Mouse (Mus musculus) heart, adult 2 months (tissue): ENCODE results near the gene Agpat1. TPM values are rescaled to one million over a fixed set of nuclear protein-coding genes. Genes with fewer than 3 reads are reported as not detected.

Source experiments
- DNase-seq, 2 experiments: peaks; one replicate each; pipeline ENCODE4 v3.0.0; 2021
- H3K27ac ChIP-seq: fragments of 200-600 bp; 2 replicates; pipeline ENCODE4 v1.8.1; 2022
- H3K27me3 ChIP-seq: fragments of 200-500 bp; 2 replicates; pipeline ENCODE4 v1.6.1; 2012; ENCODE audit warnings: mild to moderate bottlenecking, low read length, inconsistent platforms, mixed read lengths; ENCODE audit not compliant: control insufficient read depth, insufficient read depth
- H3K36me3 ChIP-seq: fragments of 200-500 bp; 2 replicates; pipeline ENCODE4 v1.6.1; 2012; ENCODE audit warnings: low read length, inconsistent platforms; ENCODE audit not compliant: control insufficient read depth, insufficient read depth
- H3K4me1 ChIP-seq: fragments of 200-500 bp; 2 replicates; pipeline ENCODE4 v1.6.1; 2011; ENCODE audit warnings: low read length; ENCODE audit not compliant: control insufficient read depth, insufficient read depth
- H3K4me3 ChIP-seq: fragments of 200-600 bp; 2 replicates; pipeline ENCODE4 v1.8.1; 2022
- H3K79me2 ChIP-seq: fragments of 200-500 bp; replicated peaks from 2 replicates; pipeline ENCODE4 v1.6.1; 2012; ENCODE audit warnings: mild to moderate bottlenecking, inconsistent platforms, low read length, moderate library complexity, mixed read lengths; ENCODE audit not compliant: control insufficient read depth, insufficient read depth
- H3K9ac ChIP-seq: fragments of 200-500 bp; 2 replicates; pipeline ENCODE4 v1.6.1; 2012; ENCODE audit warnings: low read depth, mild to moderate bottlenecking, control low read depth, inconsistent platforms, low read length, mixed read lengths
- CTCF ChIP-seq: fragments of 200-600 bp; IDR thresholded peaks from 2 replicates; pipeline ENCODE4 v1.8.1; 2022; ENCODE audit warnings: antibody characterized with exemption, mild to moderate bottlenecking, moderate library complexity
- EP300 ChIP-seq: fragments of 200-500 bp; IDR thresholded peaks from 2 replicates; pipeline ENCODE4 v1.6.1; 2011; ENCODE audit warnings: low read depth, low read length, control low read depth; ENCODE audit not compliant: insufficient read depth
- POLR2A ChIP-seq: fragments of 200-500 bp; IDR thresholded peaks from 2 replicates; pipeline ENCODE4 v1.6.1; 2011; ENCODE audit warnings: mild to moderate bottlenecking, low read depth, low read length, control low read depth; ENCODE audit not compliant: insufficient read depth
- WGBS: fragments of 180-500 bp; shearing (Covaris S2); methylation state at CpG from one replicate; pipeline ENCODE4 v1.1.7; 2018; 5-methylcytosine and 5-hydroxymethylcytosine counted together
- intact Hi-C: fragments of 180-260 bp; cut with DNase I; formaldehyde crosslinking; loops from one replicate; pipeline ENCODE4 v1.15.1; 2025
- polyA plus RNA-seq: library from polyadenylated mRNA; depleted of rRNA; stranded (reverse); fragments of >200 nt; gene quantifications from 2 replicates; pipeline ENCODE4 v1.2.3, GENCODE M21; 2012; rRNA removed
- total RNA-seq, 2 experiments: library from RNA; stranded (reverse); gene quantifications; 2 replicates each; pipeline ENCODE4 v1.2.3; 2021

Gene Agpat1
- total and polyA plus RNA-seq, 3 experiments = 64.8 to 178 (median 68.9) TPM

- Histone ChIP-seq H3K4me3 (peak overlapping the region; percentile 44), H3K27me3 (no peaks in the 10 kb centered on the region), H3K4me1 (peaks cover 27% of the 10 kb centered on the region), H3K27ac (peak overlapping the region; percentile 85), H3K9ac (peak overlapping the region; percentile 28), H3K36me3 (no peaks in the 10 kb centered on the region), H3K79me2 (no peaks in the 10 kb centered on the region)
- DNase-seq = peak; percentile 67 to 69
- intact Hi-C loops = no loop called here
- WGBS = 33% methylated on average over 11 of the region's 11 CpGs
- no peak for TF ChIP-seq CTCF
- peak; percentile 70 for TF ChIP-seq POLR2A
- no peak for TF ChIP-seq EP300
Observed at GRCm38 (mm10) chr17:34660259-34660820, 56.3 kb downstream of the Agpat1 start.

- intact Hi-C loops = loop anchor here (1.0 kb wide), 1 partner anchor 20 kb away; no protein-coding TSS in a partner anchor
- Histone ChIP-seq H3K27ac (peak overlapping the region; percentile 85), H3K9ac (peak overlapping the region; percentile 28), H3K4me1 (peaks cover 21% of the 10 kb centered on the region), H3K27me3 (no peaks in the 10 kb centered on the region), H3K36me3 (no peaks in the 10 kb centered on the region), H3K79me2 (no peaks in the 10 kb centered on the region), H3K4me3 (peak overlapping the region; percentile 44)
- TF ChIP-seq CTCF (no peak), POLR2A (peak; percentile 69; the same call in 1 of the 2 replicates), EP300 (peak; percentile 57; the same call in 1 of the 2 replicates)
- WGBS = 2% methylated on average over 19 of the region's 19 CpGs
- peak; percentile 79 to 86 for DNase-seq
Observed at GRCm38 (mm10) chr17:34661121-34661591, 57.1 kb downstream of the Agpat1 start.

GRCm38 (mm10) chr17:34662468-34662867, 58.4 kb downstream of the Agpat1 start:
- no peak for DNase-seq

DNA sequence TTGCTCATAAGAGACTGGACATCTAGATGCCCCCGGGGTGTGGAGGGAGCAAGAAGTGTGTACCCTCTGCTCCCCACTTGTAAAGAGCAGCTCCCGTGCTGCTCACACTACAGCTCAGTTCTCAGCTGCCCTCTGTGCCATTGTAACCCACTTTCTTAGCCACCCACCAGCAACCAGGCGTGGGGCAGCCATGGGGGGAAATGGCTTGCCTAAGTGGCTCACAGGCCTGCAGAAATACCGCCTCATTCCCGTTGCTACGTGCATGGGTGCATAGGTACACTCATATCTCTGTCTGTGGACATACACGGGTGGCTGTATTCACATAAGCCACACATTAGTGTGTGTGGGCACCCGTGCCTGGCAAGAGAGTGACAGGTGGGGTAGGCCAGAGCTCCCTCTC, 58.9 kb downstream of the Agpat1 start:
- H3K36me3 ChIP-seq = no peaks in the 10 kb centered on the region
- H3K27me3 ChIP-seq = no peaks in the 10 kb centered on the region
- no peak overlapping the region for H3K9ac ChIP-seq
- no peak overlapping the region for H3K4me3 ChIP-seq
- WGBS = 86% methylated on average over 8 of the region's 8 CpGs
- peaks cover 13% of the 10 kb centered on the region for H3K4me1 ChIP-seq
- peak overlapping the region; percentile 18; the same call in 1 of the 2 replicates for H3K27ac ChIP-seq
- no peak for TF ChIP-seq POLR2A
- TF ChIP-seq CTCF = no peak
- no peak for TF ChIP-seq EP300
- no peak for DNase-seq
- intact Hi-C loops = no loop called here
- no peaks in the 10 kb centered on the region for H3K79me2 ChIP-seq

More at GRCm38 (mm10) chr17:34662468-34662867, 58.4 kb downstream of the Agpat1 start:
- Histone ChIP-seq H3K4me1 (peaks cover 14% of the 10 kb centered on the region), H3K4me3 (no peak overlapping the region), H3K9ac (no peak overlapping the region), H3K27me3 (no peaks in the 10 kb centered on the region), H3K36me3 (no peaks in the 10 kb centered on the region), H3K27ac (peak overlapping the region; percentile 18; the same call in 1 of the 2 replicates), H3K79me2 (no peaks in the 10 kb centered on the region)
- TF ChIP-seq POLR2A (no peak), EP300 (no peak), CTCF (no peak)
- 72% methylated on average over 1 of the region's 1 CpGs for WGBS
- intact Hi-C loops = no loop called here

Other genes with a start within 250 kb of the Agpat1 start
- gene Btnl2, start 249.4 kb upstream of the Agpat1 start, total RNA-seq = under 1 TPM; 0.41 to 0.44 TPM
- 0.26 and 0.31 TPM in 2 replicates for gene Btnl2, start 249.4 kb upstream of the Agpat1 start, polyA plus RNA-seq
- gene Btnl1, start 227.1 kb upstream of the Agpat1 start, total RNA-seq = not detected
- not detected in 2 replicates for gene Btnl1, start 227.1 kb upstream of the Agpat1 start, polyA plus RNA-seq
- gene BC051142, start 205.4 kb upstream of the Agpat1 start, total RNA-seq = not detected
- 0.94 and 1.1 TPM in 2 replicates for gene BC051142, start 205.4 kb upstream of the Agpat1 start, polyA plus RNA-seq
- gene Btnl4, start 126.9 kb upstream of the Agpat1 start, total RNA-seq = not detected
- not detected in 2 replicates for gene Btnl4, start 126.9 kb upstream of the Agpat1 start, polyA plus RNA-seq
- gene Btnl6, start 86.9 kb upstream of the Agpat1 start, total RNA-seq = not detected
- gene Btnl6, start 86.9 kb upstream of the Agpat1 start, polyA plus RNA-seq = not detected in 2 replicates
- 10 to 100 TPM; 30.4 to 32.3 TPM for gene Notch4, start 40.0 kb upstream of the Agpat1 start, total RNA-seq
- gene Notch4, start 40.0 kb upstream of the Agpat1 start, polyA plus RNA-seq = 21.4 and 24.8 TPM in 2 replicates
- 1 to 10 TPM; 3.9 to 5.2 TPM for gene Gpsm3, start 14.5 kb upstream of the Agpat1 start, total RNA-seq
- 4.4 and 6.4 TPM in 2 replicates for gene Gpsm3, start 14.5 kb upstream of the Agpat1 start, polyA plus RNA-seq
- gene Pbx2, start 13.0 kb upstream of the Agpat1 start, total RNA-seq = 10 to 100 TPM; 16.1 to 18.4 TPM
- 22.1 and 28.3 TPM in 2 replicates for gene Pbx2, start 13.0 kb upstream of the Agpat1 start, polyA plus RNA-seq
- gene Ager, start 6.4 kb upstream of the Agpat1 start, total RNA-seq = under 1 TPM; 0.14 to 0.18 TPM
- 0.38 and 2.2 TPM in 2 replicates for gene Ager, start 6.4 kb upstream of the Agpat1 start, polyA plus RNA-seq
- 10 to 100 TPM; 37.6 to 40.4 TPM for gene Rnf5, start 572 bp upstream of the Agpat1 start, total RNA-seq
- 71.7 and 92.2 TPM in 2 replicates for gene Rnf5, start 572 bp upstream of the Agpat1 start, polyA plus RNA-seq
- gene Egfl8, start 11.7 kb downstream of the Agpat1 start, total RNA-seq = 1 to 10 TPM; 1.2 to 1.8 TPM
- gene Egfl8, start 11.7 kb downstream of the Agpat1 start, polyA plus RNA-seq = 2.4 and 3.4 TPM in 2 replicates
- 10 to 100 TPM; 53.0 to 63.9 TPM for gene Ppt2, start 24.2 kb downstream of the Agpat1 start, total RNA-seq
- 50.5 and 55.7 TPM in 2 replicates for gene Ppt2, start 24.2 kb downstream of the Agpat1 start, polyA plus RNA-seq
- gene Prrt1, start 25.3 kb downstream of the Agpat1 start, total RNA-seq = 1 to 10 TPM in 1 of 2 experiments, under 1 TPM in 1; 0.86 to 1.4 TPM
- gene Prrt1, start 25.3 kb downstream of the Agpat1 start, polyA plus RNA-seq = 2.7 and 7.0 TPM in 2 replicates
- gene Fkbpl, start 40.5 kb downstream of the Agpat1 start, total RNA-seq = 1 to 10 TPM; 7.9 TPM
- gene Fkbpl, start 40.5 kb downstream of the Agpat1 start, polyA plus RNA-seq = 4.0 and 8.8 TPM in 2 replicates
- gene Atf6b, start 42.9 kb downstream of the Agpat1 start, total RNA-seq = 10 to 100 TPM; 15.3 to 18.4 TPM
- 25.3 and 27.4 TPM in 2 replicates for gene Atf6b, start 42.9 kb downstream of the Agpat1 start, polyA plus RNA-seq
- gene Tnxb, start 66.3 kb downstream of the Agpat1 start, total RNA-seq = 10 to 100 TPM; 28.5 to 28.8 TPM
- 27.3 and 32.7 TPM in 2 replicates for gene Tnxb, start 66.3 kb downstream of the Agpat1 start, polyA plus RNA-seq
- 10 to 100 TPM; 16.8 to 19.7 TPM for gene C4b, start 139.6 kb downstream of the Agpat1 start, total RNA-seq
- 18.0 and 26.6 TPM in 2 replicates for gene C4b, start 139.6 kb downstream of the Agpat1 start, polyA plus RNA-seq
- not detected for gene Cyp21a1, start 200.3 kb downstream of the Agpat1 start, total RNA-seq
- 0.09 and 0.20 TPM in 2 replicates for gene Cyp21a1, start 200.3 kb downstream of the Agpat1 start, polyA plus RNA-seq
- gene Stk19, start 232.7 kb downstream of the Agpat1 start, total RNA-seq = 1 to 10 TPM; 8.5 to 9.5 TPM
- 14.1 and 17.3 TPM in 2 replicates for gene Stk19, start 232.7 kb downstream of the Agpat1 start, polyA plus RNA-seq
- 10 to 100 TPM; 12.4 to 14.2 TPM for gene Dxo, start 232.8 kb downstream of the Agpat1 start, total RNA-seq
- gene Dxo, start 232.8 kb downstream of the Agpat1 start, polyA plus RNA-seq = 22.9 and 28.3 TPM in 2 replicates
- 10 to 100 TPM; 18.1 to 26.8 TPM for gene Skiv2l, start 245.9 kb downstream of the Agpat1 start, total RNA-seq
- gene Skiv2l, start 245.9 kb downstream of the Agpat1 start, polyA plus RNA-seq = 28.9 and 37.7 TPM in 2 replicates
- gene Nelfe, start 246.1 kb downstream of the Agpat1 start, total RNA-seq = 10 to 100 TPM; 14.9 to 15.8 TPM
- gene Nelfe, start 246.1 kb downstream of the Agpat1 start, polyA plus RNA-seq = 12.3 and 15.5 TPM in 2 replicates